Mouse (Mus musculus): ENCODE data around the gene Asb13.

- TF ChIP-seq CTCF (conservative IDR thresholded peaks at IDR 0.05; ENCODE audit: low read length) (no peak), POU5F1 (IDR thresholded peaks at IDR 0.05; ENCODE audit: borderline replicate concordance, low read length) (no peak)
These were observed 11.0 kb downstream of the Asb13 start for GRCm38 (mm10) chr13:3644871-3645270.

Data from E14TG2a.4 (cell line).